Mouse (Mus musculus) monocyte, adult 2 months (primary cell): ENCODE measurements around the gene Unc5c.

Experiments
- DNase-seq, 2 experiments: peaks; one replicate each; pipeline ENCODE4 v3.0.0; 2022; ENCODE audit warnings: low spot score in 2 of 2, low read depth in 1 of 2

The Unc5c gene

DNA sequence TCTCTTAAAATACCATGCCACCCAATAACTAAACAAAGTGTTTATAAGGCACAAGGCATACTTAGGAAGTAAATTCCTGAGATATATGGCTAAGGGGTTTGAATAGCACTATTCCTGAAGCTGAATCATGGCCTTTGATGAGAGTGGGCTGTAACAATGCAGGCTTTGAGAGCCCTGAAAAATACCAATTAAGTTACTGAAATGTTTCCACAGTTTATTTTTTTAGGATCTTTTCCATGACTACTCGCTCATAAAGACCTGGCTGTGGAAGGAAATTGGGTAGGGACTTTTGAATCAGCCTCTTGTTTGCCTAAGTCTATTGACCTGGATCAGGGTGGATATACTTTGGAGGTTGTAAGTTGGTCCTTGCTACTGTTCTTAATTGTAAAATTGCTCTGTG, 44.8 kb downstream of the Unc5c start:
- no peak for DNase-seq

DNA sequence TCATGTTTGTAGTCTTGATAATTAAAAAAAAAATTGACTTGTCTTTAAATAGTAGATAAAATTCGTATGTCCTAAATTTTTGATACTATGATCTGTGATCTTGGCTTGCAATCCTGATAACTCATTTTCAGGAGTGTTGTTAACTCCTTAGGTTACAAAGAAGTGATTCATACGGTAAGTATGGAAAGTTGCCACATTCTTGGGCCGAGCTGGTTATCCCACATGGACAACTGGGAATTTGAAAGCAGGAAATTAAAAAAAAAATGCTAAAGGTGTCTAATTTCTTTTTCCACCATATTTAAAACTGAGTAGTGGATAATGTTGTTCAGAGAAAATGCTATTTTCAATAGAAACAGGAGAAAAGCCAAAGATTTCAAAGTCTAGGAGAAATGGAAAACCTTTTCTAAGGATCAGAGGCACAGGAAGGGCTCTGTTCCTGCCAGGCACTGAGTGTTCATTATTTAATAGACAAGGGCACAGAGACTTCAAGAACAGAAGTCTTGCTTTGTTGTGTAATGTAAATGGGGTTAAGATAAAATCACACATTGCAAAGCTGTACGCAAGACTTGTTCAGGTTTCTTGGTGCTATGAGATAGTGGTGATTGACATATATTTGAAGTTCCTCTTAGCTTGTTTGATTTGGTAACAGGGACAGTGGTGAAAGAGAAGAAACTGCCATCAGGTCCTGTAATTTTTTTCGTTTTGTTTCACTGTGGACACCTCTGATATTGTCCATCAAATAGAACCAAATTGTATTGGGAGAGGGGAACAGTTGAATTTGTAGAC, 46.4 kb downstream of the Unc5c start:
- no peak for DNase-seq

DNA sequence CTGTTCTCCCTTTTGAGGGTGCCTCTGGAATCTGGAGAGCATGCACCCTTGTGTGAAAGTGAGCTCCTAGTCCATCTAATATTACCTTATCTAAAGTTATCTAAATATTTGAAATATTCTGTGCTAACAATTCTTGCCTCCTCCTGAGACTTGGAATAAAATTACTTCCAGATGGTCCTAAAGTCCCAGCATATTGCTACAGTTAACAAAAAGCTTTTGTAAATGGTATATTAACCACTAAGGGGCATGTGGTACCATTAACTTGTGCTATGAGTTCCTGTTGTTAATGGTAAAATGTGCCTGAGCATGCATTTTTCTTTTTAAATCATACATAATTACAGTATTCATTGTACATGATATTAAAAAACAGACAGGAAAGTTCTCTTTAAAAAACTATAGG, 63.7 kb downstream of the Unc5c start:
- no peak for DNase-seq

DNA sequence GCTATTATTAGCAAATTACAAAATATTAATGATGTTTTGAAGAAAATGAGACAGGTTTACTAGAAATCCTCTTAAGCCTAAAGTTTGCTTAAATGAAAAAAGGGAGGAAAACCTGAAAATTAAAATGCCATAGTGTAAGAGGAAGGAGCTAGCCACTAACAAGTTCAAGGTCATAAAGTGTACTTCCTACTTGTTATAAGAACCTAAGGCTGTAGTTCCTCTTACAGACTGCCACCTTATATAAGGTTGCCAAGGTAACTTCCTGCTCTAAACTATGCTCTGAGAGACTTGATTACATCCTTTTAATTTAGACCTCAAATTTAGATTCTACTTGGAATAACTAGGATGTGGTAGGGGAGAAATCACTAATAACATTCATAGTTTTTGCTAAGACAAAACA, 64.6 kb downstream of the Unc5c start:
- DNase-seq, result no peak

DNA sequence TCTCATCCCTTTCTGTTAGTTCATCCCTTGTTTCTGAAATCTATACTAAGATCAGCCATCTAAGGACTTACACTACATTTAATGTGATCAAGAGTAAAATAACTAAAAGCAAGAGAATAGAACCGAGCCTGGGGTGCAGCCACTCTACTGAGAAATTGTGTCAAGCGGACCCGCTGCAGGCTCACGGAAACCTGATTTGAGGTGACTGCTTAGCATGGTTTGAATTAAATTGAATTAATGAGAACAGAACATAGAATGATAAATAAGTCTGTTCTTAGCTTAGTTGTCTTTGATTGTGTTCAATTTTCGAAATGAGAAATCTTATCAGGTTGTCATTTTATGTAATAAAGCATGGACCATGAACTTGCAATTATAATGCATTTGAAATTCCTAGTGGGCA, 68.8 kb downstream of the Unc5c start:
- DNase-seq, result no peak

DNA sequence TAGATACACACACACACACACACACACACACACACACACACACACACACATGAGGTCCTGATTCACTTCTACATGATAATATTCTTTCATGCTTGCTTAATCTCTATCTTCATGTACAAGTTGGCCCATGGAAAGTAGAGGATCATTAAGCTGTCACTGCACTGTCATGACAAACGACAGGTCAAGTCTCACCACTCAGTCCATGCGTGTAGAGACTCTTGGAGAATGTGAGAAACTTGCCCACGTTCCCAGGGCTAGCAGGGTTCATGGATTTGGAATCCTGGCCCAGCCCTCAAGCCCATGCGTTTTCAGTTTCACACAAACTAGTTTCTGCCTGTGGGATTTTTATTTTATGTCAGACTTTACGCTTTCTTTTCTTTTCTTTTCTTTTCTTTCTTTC, 71.8 kb downstream of the Unc5c start:
- DNase-seq, result no peak

DNA sequence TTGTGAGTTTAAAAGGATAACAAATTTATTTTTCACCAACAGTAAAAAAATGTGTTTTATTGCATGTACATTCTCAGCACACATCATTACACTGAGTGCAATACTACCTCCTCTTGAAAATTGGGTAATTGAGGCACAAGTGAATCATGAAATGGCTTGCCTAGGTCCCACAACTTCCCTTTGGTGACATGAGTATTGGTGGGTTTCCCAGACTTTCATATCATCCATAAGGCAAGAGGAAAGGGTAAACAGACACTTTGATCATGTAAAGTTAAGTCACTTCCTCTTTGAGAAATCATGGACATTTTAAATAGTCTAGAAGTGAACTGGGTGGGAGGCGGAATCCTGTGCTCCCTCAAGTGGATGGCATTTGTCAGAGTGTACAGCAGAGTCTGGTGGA, 73.1 kb downstream of the Unc5c start:
- DNase-seq, result no peak

DNA sequence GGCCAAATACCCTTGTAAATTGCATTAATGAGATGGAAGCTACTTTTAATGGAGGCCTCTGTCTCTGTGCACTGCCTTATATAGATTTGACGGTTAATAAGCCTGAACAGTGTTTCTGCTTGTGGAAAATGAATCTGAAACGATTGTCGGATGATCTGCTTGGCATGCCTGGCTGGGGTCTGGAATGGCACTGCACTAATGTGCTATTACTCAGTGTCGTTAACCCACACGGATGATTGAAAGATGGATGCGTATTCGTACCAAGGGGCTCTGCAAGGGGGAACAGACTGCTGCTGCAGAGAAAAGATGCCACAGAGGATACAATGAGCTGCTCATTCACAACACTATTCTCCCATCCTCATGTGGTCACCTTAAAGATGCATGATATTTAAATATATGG, 75.7 kb downstream of the Unc5c start:
- DNase-seq, result no peak

DNA sequence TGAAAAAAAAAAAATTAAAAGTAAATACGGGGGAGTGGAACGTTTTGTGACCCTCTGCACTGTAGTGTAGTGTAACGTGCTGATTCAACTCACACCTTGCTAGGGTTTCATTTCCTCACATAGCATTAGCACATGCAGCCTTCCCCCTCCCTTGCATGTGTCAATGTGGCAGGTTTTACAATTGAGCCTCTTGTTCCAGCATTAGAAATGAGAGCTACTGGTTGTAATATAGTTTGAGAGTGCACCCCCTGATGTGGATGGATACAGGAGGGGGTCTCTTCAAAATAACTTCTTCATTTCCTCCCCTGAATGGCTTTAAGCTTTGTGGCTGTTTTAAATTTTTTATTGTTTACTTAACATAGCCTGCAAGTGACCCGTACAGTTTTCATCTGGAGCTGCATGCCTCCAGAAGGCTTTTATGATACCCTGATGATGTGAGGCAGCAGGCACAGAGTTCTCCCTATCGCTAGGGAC, 82.4 kb downstream of the Unc5c start:
- no peak for DNase-seq

DNA sequence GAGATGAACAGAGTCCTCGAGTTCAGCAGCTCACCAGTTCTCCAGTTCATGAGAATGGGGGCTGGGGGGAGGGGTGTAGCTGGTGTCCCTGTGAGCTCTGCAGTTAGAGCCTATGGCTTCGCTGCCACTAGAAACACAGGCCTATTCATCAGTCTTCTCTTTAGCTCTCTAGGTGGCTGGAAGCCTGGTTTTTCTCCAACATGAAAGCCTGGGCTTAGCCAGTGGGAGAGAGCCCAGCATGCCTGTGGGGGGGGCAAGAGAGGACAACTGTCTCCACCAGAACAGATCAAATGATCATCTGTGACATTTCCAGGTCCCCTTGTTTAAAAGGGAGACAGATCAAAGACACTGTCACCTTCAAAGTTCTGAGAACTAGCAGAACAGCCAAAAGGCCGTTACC, 84.6 kb downstream of the Unc5c start:
- no peak for DNase-seq

DNA sequence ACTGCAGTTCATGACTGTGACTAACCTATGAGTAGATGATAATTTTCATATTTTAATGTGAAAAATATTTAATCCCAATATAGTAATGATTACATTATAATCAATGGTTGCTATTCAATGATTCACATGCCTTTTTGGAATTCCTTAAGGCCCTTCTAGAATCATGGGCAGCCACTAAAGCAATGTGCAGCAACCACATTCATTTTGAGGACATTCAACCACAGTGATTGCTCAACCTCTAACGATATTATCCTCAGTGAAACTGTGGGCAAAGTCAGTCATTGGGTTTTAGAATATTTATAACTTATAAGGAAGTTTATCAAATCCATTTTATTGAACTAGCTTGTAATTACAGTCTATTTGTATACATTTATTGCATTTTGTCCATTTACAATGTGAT, 87.9 kb downstream of the Unc5c start:
- DNase-seq, result no peak

DNA sequence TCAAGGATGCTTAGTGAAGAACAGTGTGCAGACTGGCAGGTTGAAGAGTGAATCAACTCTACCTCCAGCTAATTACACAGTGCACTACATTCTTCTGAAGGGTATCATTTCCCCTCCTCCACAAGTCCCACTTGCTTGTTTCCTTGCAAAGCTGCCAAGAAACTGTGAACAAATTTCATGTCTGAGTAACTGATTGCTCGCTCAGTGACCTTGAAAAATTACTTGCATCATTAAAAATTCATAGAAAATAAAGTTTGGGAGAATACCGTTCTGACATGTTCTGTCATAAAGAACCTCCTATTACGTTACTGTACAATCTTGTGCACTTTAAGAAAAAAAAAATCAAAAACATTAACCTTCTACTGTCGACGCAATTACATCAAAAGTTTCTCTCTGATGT, 92.1 kb downstream of the Unc5c start:
- no peak for DNase-seq

DNA sequence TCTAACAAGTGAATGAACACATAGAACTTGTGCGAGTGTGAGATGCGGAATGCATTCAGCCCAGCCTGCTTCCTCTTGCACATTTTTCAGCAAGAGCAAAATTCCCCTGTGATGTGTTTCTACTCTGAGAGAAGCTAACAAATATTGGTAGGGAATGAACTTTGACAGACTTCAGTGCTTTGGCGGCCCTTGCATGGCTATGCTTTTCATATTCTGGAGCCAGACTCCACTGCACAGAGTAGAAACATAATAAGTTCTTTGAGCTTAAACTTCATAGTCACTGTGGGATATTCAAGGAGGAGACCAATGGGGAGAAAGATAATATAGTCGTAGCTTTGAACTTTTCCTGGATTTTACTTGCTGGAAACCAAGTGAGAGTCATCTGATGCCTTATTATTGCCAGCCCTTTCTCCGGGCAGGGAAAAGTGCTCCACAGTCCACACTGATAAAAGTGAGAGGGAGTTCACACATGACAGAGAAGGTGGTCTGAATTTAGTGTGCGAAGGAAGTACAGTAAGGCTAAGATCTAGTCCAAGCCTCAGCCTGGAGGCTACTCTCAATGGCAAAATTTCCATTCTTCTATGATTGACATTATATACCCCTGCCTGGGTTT, 110.2 kb downstream of the Unc5c start:
- no peak for DNase-seq

DNA sequence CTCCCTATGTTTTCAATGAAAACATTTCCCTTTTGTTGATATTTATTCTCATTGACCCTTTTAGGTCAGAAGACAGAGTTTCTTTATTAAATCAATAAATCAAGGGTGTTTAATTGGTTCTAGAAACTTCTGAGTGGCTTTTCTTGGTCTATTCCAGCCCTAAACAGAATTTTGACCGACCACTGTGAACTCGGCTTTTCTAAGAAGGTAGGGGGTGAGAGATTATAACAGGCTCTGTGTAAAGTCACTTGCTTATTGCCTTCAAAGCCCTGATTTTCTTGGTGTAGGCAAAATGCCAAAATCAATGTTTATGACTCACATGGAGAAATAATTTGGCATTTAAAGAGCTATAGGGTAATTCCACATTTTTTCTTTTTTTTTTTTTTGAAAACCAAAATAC, 112.4 kb downstream of the Unc5c start:
- DNase-seq, result no peak

DNA sequence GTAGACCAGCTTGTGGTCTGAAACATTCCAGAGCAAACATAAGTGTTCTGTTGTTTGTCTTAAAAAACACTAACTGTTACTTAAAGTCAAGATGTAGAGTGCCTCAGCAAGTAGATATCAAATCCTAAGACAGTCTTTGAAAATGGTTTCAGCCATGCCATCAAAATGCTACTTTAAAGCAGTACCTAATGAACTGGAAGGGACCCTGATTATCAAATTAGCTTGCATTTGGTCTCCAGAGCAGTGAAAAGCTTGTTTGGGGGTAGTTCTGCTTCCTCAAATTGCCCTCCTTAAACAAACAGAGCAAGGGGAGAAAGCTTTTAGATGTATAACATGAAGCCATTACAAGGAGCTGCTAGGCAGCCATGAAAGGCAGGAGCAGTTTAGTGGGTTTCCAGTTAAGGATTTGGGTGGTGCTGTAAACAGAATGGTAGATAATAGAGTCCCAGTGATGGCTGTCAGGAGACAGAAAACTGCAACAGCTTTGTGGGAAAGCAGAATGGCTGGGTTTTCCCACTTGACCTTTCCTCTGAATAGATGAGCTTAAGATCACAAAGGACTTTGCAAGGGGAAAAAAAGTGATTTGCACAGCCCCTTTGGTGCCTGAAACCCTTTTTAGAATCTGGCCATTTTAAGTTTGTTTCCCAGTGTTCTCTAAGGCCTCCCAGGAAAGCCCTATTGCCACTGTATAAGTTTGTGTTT, 116.3 kb downstream of the Unc5c start:
- DNase-seq, result no peak

DNA sequence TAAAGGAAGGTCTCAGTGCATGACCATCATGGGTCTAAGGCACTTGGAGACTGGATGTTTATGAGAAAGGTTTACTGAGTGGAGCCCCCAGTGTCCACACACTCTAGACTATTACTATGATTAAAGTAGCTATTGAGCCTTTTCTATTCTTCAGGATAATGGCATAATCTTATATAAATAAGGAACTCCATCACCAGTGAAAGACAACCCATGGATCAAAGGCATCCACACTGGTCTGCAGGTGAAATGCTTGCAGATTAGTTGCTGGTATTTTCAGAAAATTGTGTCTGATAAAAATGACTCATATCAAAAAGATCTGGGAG, 116.8 kb downstream of the Unc5c start:
- no peak for DNase-seq

DNA sequence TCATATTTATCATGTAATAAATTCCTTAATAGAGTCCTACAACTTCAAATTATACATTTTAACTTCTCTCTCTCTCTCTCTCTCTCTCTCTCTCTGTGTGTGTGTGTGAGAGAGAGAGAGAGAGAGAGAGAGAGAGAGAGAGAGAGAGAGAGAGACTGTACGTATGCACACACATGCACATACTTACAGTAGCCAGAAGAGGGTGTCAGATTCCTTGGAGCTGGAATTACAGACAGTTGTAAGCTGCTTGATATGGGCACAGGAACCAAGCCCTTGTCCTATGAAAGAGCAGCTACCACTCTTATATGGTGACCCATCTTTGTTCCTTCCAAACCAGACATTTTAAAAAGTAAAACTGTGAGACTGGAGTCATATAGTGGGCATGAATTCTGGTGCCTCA, 118.2 kb downstream of the Unc5c start:
- no peak for DNase-seq

DNA sequence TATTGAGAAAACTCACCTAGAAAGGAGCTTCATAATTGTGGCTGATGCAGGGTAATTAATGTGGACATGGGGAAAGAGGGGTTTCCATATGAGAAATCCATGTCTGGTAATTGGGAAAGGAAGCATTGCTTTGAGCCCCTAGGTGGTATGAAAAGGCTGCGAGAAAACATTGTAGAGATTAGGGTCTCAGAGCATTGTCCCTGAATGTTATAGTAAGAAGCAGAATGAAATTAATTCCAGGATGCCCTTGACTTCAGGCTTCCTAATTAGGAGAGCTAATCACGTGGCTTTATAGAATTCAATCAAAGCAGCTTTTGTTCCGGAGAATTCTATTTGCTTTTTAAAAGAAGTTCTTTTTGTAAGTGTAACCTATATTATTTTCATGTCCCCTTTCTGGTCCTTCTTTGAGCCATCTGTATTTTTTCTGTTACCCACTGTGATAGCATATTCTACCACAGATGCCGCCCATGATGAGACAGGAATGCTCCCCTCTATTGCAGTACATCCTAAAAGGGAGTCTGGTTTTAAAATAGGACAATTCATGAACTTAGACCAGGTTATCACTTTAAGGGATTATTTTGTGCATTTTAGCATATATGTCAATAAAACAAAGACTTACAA, 124.5 kb downstream of the Unc5c start:
- no peak for DNase-seq

DNA sequence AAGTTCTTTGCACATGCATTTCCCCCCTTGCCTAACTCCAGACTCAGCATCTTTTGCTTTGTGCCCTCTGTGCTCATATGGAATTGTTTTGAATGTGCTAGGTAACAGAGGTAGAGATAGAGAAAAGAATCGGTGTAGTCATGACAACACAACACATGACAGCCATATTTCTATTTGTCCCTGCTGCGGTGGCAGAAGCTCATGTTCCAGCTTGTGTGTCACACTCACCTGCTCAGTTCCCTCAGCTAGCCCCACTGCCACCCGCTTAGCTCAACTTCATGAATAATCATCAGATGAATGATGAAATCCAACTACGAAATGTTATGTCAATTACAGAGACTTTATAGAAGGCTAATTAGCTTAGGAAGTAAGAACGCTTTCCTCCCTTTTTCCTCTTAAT, 128.2 kb downstream of the Unc5c start:
- DNase-seq, result no peak

DNA sequence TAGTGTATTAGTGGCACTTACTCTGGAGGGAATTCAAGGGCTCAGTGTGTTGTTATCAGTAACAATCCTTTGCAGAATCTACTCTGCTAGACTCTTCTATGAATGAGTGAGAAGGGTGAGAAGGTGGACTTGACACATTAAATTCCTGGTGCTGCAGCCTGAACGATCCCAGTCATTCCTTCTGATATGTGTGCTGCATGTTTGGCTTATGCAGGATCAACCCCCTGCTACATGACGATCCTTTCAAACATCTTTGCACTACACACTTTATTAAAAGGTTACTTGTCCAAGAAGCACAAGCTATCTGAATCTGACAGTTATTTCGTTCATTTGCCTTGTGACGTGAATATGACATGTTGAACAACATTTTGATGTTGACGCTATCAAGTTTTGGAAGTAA, 129.1 kb downstream of the Unc5c start:
- no peak for DNase-seq

DNA sequence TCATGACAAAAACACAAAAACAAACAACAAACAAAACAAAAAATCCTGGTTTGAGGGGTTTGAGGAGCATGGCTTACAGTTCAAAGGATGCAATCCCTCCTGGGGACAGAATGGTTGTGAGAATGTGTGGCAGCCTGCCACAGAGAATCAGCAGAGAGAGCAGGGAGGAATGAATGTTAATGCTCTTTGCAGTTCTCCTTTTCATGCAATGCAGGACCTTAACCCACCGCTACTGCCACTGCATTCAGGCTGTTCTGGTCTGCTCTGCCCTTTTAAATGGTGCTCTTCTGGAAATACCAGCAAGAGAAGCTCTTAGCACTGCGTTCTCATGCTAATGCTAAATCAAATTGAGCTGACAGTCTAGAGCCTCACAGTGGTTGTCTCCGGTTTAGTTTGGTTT, 130.1 kb downstream of the Unc5c start:
- DNase-seq, result no peak

DNA sequence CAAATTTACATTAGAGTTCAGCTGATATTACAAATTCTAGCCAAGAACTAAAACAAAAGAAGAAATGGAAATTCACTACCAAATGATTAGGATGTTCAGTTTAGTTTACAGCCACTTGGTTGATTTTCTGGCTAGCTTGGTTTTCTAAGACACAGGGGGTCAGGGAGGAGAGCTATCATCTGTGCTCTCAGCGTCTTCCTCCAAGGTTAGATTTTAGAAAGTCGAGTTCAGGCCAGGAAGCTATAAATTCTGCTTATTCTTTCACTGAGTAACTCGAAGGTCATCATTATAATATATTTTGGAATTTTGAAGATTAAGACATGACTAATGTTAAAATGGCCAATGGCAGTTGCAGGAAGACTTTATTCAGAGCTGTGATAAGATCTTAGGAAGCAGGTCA, 131.4 kb downstream of the Unc5c start:
- DNase-seq, result no peak
